Mouse (Mus musculus) urinary bladder, postnatal 10 days (tissue): ENCODE data around the gene Pnkd.
A peak's percentile ranks its signal among the peaks of the same experiment; 100 is the strongest.
"Not testable (repeated sequence)": the region's sequence is repeated elsewhere in the genome, so short reads cannot be mapped to it uniquely, and the experiment has no call there.

Experiments used
- DNase-seq: peaks from one replicate; pipeline ENCODE4 v3.0.0; 2022; ENCODE audit warnings: low spot score

The Pnkd gene

GRCm38 (mm10) chr1:74389831-74390286 lies 105.1 kb downstream of the Pnkd start:
- DNase-seq: no peak

GRCm38 (mm10) chr1:74390287-74390906 lies 105.7 kb downstream of the Pnkd start:
- no peak for DNase-seq

GRCm38 (mm10) chr1:74390924-74391748 lies 106.4 kb downstream of the Pnkd start, which contains the start of gene Ctdsp1:
Gene Ctdsp1 (plus strand): TSS chr1:74391509.
- peak; percentile 93 for DNase-seq

GRCm38 (mm10) chr1:74391844-74392441 lies 107.2 kb downstream of the Pnkd start:
- peak; percentile 49 for DNase-seq

GRCm38 (mm10) chr1:74392446-74392994 lies 107.8 kb downstream of the Pnkd start:
- DNase-seq: no peak

GRCm38 (mm10) chr1:74393010-74393409 lies 108.3 kb downstream of the Pnkd start:
- DNase-seq: no peak

- no peak for DNase-seq
Observed at GRCm38 (mm10) chr1:74393697-74394096, 109.0 kb downstream of the Pnkd start.

- DNase-seq: no peak
Observed at GRCm38 (mm10) chr1:74394311-74394710, 109.6 kb downstream of the Pnkd start.

GRCm38 (mm10) chr1:74394858-74395257 lies 110.1 kb downstream of the Pnkd start:
- DNase-seq: no peak

- DNase-seq: no peak
Observed at GRCm38 (mm10) chr1:74395290-74395689, 110.6 kb downstream of the Pnkd start.

GRCm38 (mm10) chr1:74396456-74397222 lies 111.9 kb downstream of the Pnkd start:
- DNase-seq: not testable (repeated sequence)

GRCm38 (mm10) chr1:74397268-74397918 lies 112.7 kb downstream of the Pnkd start:
- DNase-seq: peak; percentile 95

GRCm38 (mm10) chr1:74397919-74398451 lies 113.3 kb downstream of the Pnkd start:
- no peak for DNase-seq

- no peak for DNase-seq
Observed at GRCm38 (mm10) chr1:74400531-74400930, 115.8 kb downstream of the Pnkd start.

- no peak for DNase-seq
Observed at GRCm38 (mm10) chr1:74401015-74401702, 116.4 kb downstream of the Pnkd start.
